Mouse (Mus musculus) adrenal gland (tissue): Measurements from ENCODE around the gene Med13.

Source experiments
- intact Hi-C: fragments of 180-260 bp; cut with DNase I; formaldehyde crosslinking; loops from one replicate; pipeline ENCODE4 v1.15.1; 2025
- long read RNA-seq, 2 experiments: library from polyadenylated mRNA; unstranded; transcript quantifications; one replicate each; pipeline ENCODE4 v2.0.0; 2020; ENCODE audit warnings: borderline replicate concordance in 1 of 2; ENCODE audit not compliant: insufficient replicate concordance in 1 of 2

Gene Med13
- long read RNA-seq, experiment 1, partial matches to known transcripts: 0 of 1 reads
- long read RNA-seq, experiment 1, other reads (novel, unspliced or antisense): 1 of 1 reads
- long read RNA-seq, experiment 2, partial matches to known transcripts: 1 of 3 reads
- long read RNA-seq, experiment 2, other reads (novel, unspliced or antisense): 2 of 3 reads

DNA sequence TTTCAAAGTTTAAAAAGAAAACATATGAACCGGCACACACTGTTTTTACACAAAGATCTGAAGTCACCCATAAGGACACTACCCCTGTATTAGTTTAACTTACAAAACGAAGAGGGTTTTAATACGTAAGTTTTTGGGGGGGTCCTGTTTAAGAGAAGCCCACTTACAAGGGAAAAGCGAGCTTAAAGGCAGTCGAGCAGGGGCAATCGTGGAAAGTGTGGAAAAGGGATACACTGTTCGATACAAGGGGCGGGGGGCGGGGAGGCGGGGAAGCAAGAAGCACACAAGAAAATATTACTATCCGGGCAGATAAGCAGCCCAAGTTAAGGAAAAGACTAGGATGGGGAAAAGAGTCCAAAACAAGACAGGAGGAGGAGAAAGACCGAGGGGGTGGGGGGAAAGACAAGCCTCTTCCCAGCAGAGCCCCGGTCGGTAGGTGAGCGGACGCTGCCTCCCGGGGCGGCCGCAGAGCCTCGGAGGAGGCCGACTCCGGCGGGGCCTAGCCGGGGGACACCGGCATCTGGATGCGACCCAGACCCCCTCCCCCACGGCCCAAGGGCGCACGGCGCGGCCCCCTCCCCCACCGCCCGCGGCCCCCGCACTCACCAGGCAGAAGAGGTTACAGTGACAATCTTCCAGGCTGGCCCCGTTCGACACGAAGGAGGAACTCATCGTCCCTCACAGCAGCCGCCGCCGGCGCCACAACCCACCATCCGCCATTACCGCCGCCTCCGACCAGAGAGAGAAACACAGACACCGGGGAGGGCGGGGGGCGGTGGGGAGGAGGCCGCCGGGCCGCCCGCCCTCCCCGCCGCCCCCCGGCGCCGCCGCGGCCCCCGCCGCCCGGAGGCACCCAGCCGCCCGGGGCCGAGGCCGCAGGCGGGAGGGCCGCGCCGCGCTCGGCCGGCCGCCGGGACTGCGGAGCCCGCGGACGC lies at the start of gene Med13:
Med13 (minus strand) TSS at position 749 of the 935 bp plus-strand sequence.
- intact Hi-C loops: no loop called here

DNA sequence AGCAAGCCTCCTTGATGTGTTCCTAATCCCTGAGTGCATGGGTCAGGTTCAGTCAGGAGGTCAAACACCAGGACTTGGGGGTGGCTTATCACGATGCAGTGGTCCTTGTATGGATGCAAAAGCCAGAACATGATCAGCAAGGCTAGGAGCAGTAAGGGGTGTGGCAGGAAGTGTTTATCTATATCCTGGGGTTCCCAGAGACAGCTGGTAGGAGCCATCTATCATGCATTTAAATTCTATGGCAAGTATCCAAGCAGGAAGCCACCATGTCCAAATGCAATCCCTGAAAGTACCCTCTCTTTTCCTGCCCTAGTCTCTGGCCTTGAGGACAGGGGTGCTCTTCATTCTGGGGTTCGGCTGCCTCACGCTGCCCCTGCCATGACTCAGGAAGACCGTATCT lies 47.2 kb upstream of the Med13 start:
- intact Hi-C loops: no loop called here

DNA sequence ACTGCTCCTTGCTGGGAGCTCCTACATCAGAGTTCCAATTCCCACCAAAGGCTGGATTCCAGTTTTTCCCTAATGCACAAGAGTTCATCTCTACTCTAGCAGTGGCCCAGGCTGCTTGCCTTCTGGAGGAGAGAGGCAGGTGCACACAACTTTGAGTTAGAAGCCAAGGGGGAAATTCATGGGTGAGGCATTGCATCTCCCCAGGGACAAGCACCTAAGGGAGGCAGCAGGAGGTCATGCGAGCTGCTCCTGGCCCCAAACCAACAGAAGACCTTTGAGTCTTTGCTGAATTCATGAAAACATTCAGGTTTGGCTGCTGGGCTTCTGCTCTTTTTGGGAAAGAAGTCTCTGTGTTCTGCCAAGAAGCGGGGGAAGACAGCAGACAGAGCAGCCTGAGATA lies 46.4 kb upstream of the Med13 start:
- intact Hi-C loops: no loop called here

DNA sequence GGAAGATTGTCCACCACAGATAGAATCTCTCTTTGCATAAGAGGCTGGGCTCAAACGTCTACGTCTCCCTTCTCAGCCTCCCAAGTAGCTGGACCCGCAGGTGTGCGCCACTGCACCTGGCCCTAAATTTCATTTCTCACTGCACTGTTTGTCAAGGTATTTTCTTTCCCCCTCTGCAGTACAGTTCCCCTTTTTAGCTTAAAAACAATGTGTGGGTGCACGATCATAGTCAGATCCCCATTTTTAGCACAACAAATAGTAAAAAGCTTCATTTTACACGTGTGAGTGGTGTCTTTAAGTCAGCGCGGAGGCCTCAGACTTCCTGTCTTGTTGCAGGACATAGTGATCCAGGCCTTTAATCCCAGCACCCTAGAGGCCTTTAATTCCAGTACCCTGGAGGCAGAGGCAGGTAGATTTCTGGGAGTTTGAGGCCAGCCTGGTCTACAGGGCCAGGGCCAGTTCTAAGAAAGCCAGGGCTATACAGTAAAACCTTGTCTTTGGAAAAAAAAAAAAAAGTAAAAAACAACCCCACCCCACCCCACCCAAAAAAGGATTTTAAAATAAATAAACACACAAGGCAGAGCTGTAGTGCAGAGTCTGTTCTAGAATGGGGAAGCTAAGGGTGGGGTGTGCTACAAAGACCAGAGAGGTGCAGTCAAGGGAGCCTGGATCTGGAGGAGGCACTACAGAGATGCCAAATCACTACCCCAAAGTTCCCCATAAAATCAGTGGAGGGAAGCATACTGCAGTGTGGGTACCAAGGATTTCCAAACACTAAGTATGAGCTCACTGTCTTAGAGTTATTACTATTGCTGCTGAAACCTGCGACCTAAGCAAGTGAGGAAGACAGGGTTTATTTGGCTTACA lies 42.1 kb upstream of the Med13 start:
- intact Hi-C loops: no loop called here

DNA sequence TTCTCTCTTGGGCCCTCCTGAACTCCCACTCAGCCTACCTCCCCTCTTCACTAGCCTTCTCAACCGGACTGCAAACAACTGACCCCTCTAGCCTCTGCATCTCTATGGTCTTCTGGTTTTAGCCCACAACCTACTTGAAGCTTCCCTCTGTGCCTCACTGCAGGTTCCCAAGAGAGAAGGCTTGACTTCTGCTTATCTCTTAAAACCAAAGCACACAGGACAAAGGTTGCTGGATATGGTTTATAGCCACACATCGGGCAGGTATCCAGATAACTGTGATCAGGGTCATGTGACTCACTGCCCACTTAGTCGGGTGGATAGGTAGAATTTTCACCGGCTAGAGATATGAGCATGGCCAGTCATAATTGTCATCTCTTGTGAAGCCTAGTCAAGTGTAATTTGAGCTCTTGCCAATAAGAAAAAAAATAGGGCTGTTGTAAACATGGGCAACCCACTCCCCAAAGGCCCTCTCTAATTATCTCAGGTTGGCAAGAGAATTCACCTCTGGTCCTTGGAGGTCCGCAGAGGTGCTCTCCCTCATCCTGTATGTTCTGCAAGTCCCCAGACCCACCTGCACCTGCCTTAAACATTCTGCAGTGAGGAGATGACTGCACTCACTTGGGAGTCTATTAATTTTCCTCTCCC lies 39.7 kb upstream of the Med13 start:
- intact Hi-C loops: no loop called here

DNA sequence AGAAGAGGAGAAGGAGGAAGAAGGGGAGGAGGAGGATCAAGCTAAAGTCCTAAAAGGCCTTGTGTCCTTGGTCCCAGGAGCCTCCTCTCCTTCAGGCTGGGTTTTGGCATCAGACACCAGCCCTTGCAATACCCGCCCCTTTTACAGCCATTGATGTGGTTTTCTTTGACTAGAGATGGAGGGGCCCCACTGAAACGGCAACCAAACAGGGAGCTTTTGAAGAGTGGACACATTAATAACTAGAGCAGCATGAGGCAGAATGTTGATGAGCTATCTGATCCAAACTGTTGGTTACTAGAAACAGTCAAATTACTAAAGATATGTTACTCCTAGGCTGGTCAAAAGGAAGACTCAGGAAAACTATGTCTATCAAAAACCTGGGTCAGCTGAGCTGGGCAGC lies 39.1 kb upstream of the Med13 start:
- intact Hi-C loops: no loop called here

DNA sequence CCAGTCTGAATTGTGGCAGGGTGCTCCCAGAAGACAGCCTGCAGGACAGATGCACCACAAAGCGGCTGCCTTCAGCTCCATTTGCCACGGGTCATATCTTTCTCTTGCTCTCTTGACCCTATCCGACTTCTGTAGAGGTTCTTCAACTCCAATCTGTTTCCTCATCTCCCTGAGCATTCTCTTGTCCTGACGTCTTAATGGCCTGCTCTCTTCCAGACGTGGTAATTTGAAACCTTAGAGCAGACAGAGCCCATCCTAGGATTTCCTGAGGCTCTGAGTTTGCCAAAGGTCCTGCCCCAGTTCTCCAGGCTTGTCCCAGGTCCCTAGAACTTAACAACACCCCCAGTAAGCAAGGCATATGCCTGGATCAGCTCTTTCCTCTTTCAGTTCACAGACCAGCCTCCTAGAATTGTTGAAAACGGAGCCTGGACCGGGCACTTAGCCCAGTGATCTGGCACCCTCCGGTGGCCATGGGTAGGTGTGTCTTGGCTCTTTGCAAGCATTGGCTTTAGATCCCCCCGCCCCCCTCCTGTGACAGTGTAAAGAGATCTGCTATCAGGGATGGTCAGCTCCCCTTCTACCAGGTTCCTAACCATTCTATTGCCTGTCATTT lies 38.2 kb upstream of the Med13 start:
- intact Hi-C loops: no loop called here

DNA sequence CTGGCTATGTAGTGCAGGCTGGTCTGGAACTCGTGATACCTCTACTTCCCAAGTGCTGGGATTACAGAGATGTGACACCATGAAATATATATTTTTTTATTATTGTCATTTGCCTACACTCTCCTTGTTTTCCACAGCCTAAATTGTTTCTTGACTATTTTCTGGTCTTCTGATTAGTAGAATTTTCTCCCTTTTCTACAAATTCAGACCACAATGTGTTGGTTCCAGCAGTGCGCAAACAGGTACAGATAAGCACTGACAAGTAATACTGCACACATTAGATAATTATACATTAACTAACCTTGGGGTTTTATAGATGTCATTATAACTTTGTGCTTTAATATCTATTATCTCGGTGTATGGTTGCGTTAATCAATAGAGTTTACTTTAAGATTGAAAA lies 37.7 kb upstream of the Med13 start:
- intact Hi-C loops: no loop called here

DNA sequence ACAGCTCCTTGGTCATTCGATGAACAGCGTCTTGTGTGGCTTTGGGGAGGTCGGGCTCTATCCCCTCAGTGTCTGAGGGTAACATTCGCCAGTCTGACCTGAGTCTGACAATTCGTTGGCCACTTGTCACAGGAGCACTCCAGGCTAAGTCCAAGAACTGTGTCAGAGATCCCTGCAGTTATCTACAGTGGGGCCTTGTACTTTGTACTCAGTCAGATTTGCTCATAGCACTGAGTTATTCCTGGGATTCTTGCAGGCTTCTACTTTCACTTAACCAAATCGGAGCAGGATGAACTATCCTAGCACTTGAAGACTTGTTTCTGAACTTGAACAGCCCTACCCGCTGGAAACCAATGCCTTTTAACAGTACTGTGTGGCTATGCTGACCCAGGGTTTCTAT lies 34.3 kb upstream of the Med13 start:
- intact Hi-C loops: no loop called here

DNA sequence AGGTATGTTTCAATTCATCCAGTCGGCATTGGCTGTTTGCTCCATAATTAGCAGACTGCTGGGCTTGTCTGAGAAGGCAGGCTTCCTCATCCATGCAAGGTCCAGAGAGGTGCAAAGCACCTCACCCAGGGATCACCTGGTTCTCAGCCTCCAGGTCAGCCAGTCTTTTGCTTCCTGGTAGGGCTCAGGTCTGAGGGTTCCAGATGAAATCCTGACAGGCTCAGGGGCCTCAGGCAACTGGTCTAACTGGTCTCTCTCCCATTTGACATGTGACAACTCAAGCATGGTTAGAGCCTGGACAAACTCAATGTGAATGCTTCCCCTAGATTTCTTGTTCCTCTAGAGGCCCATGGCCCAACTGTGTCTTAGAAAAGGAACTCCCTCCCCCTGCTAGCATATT lies 32.9 kb upstream of the Med13 start:
- intact Hi-C loops: no loop called here

DNA sequence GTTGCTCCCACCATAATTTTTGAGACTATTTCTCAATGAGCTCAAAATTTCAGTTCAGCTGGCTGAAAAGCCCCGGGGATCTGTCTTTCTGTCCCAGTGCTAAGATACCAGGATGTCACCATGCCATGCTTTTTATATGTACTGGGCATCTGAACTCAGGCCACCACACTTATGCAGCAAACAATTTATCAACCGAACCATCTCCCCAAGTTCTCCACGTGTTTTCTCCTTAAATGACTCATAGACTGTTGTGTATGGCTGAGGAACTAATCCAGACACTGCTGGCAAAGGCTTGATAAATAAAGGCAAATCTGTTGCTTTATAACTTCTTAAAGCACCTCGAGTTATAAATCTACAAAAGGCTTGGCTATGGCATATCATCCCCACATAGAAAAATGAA lies 32.1 kb upstream of the Med13 start:
- intact Hi-C loops: no loop called here

DNA sequence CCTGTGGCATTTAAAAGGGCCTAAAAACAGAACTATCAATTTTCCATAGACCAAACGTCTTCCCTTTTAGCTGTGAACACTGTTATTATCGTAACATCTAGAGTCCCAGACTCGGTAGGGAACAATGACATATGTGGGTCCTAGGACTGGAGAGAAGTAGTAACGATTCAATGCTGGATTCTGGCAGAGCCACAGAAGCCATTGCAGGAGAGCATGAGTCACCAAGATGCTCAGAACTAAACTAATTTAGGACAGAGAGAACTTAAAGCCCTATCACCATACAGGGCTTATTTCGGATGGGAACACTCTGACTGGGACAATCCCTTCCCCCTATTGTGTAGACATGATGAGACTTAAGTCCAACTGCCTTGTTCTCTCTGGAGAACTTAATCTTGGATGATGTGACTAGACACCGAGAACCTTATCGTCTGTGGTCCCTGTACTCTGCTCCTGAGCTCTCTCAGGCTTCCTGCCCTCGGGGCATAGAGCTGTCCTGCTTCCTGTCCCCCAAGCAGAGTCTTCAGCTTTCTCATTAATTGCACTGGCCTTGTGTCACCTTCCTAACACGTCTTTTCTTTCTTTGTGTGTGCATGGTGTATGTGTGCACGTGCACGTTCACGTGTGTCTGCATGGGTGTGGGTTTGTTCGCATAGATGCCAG lies 31.5 kb upstream of the Med13 start:
- intact Hi-C loops: no loop called here

DNA sequence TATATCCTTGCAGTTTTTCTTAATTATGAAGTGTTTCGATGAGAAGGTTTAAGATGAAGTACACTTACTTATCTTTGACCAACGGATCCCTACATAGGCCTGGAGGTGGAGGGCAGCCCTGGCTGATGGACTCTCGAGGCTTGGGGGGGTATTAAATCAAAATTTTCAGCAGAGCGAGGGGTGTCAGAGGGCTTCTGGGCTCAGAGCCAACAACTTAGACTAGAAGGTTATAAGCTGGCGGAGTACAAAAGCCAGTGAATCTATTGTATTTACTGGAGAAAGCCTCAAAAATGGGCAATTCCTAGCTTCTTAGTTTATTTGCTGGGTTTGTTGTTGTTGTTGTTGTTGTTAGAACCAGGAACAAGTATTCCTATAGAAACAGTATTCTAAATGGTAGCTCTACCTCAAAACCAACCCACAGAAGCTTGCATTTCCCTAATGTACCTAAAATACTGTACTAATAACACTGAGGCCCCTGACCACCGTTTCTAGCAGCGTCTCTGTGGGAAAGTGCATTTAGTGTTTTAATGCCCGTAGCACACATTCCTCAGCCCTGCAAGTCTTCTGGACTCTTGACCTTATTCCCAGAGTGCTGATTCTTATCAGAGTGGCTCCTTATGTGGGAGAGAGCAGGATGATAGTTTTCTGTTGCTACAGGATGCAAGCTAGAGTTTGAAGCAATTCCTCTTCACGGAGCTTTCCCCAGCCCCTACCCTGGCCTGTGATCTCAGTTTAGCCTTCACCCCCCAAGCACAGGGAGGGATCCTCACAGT lies 29.9 kb upstream of the Med13 start:
- intact Hi-C loops: no loop called here

DNA sequence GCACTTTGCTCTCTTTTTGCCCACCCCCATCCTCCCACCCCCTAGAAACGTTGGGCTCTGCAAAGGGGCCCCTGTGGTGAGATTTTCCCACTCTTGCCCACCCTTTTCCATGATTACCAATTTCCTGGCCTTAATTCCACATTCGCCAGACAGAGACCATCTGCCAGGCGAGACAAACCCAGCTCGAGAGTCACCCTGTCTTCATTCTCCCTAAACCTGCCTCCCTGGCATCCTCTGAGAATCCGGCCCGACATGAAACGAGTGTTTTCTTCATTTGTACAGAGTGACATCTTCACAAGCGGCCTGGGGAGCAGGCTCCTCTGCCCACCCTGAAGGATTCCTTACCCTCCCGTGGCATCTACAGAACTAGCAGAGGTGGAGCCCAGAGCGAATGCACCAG lies 29.2 kb upstream of the Med13 start:
- intact Hi-C loops: no loop called here

DNA sequence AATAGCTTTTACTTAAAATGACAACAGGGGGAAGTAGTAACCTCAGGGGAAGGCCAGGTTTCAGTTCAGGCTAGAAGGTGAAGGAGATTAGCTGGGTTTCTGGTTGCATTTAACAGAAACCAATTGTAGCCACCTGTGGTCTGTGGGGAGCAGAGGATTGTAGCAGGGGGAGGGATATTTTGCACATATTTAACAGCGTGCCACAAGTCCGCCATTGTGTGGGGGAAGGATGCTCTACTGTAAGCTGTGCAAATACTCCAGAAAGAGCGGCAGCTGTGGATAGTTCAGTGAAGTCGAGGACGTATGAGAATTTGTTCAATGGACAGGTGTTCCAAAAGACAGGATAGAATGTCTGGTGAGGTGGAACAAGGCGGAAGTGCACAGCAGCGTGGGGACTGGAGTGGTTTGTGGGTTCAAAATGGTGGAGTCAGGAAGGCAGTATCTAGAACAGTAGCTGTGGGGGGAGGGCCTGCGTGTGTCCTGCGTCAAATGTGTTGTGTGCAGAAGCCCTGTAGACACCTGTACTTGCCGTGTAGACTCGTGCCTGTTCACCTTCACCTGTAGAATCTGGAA lies 28.4 kb upstream of the Med13 start:
- intact Hi-C loops: no loop called here

DNA sequence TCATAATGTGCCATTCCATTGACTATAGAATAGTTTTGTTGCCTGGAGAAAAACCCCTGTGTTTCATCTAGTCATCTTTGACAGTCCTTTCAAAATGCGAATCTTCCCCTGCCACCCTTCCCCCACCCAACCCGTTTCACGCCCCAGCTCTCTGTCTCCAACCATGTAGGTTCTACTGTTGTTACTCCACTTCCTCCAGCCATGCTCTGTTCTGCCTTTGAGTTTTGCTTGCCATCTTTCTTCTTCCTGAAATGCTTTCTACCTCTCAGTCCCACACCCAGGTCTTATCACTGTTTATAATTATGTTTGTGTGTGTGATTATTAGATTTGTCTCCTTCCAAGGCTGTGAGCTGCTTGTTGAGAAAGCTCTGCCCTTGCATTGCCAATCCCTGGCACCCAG lies 26.7 kb upstream of the Med13 start:
- intact Hi-C loops: no loop called here

DNA sequence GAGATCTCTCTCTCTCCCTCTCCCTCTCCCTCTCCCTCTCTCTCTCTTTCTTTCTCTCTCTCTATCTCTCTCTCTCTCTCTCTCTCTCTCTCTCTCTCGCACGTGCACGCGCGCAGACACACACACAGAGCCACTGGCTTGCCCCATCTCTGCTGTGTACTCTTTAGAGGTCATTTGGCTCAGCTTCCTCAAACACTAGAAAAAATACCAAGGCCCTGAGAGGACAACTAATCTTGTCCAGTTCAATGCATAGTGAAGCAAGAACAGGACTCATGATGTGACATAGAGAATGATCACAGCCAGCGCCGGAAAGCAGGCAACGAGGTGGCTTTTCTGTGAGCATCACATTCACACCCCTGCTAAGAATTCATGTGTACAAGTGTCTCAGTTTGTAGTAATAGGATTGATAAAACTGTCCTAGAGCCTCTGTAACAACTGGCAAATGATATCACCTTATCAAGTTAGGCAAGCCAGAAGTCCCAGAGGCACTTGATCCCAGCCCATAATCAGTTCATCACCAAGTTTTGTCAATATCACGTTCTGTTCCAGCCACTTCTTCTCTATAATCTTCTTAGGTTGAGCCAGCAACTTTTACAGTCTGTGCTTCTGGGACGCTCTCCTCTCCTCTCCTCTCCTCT lies 25.2 kb upstream of the Med13 start:
- intact Hi-C loops: no loop called here

DNA sequence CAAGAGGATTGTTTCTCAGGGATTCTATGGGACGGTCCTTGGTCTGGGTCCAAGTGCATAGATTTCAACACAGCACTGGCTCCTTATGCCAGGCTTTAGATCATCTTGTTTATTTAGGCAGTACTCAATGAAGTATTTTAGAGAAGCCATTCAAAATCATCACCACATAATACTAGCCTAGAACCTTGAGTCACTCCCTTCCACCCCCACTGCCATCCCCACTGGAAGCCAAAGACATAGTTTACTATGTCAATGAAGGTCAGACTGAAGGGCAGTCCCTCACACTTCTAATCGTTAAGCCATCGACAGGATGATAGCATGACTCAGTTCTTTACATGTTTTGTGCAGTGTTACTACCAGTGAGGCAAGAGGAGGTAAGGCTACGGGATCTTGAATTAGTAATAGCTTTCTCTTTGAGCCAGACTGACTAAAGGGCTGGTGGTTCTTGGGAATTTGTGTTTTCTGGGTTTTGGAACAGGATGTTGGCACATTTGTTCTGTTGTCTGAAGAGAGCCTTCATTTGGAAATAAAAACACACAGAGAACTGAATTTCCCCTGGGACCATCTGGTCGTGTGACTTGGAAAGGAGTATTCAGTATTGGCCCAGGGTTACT lies 24.2 kb upstream of the Med13 start:
- intact Hi-C loops: no loop called here
